Mouse (Mus musculus) limb, embryonic 11.5 days (tissue): Measurements from ENCODE around the gene Ltf. TPM values are rescaled to one million over a fixed set of nuclear protein-coding genes. Genes with fewer than 3 reads are reported as not detected.

Experiments used
- ATAC-seq: fragments of 200-750 bp; cut with Nextera tagmentation; 2 replicates; pipeline ENCODE4 v1.8.0; 2017; ENCODE audit warnings: low read depth; ENCODE audit not compliant: insufficient number of reproducible peaks, low FRiP score, low TSS enrichment
- DNase-seq: peaks from one replicate; pipeline ENCODE4 v3.0.0-alpha.2; 2015; ENCODE audit warnings: low spot score
- H3K27ac ChIP-seq: fragments of 300-500 bp; sonication (generic); replicated peaks from 2 replicates; pipeline ENCODE4 v1.5.1; 2014; ENCODE audit warnings: low read depth, mild to moderate bottlenecking, low read length
- H3K27me3 ChIP-seq: fragments of 300-500 bp; sonication (generic); 2 replicates; pipeline ENCODE4 v1.6.1; 2014; ENCODE audit warnings: mild to moderate bottlenecking, low read length, mixed read lengths; ENCODE audit not compliant: control insufficient read depth, insufficient read depth
- H3K36me3 ChIP-seq: fragments of 300-500 bp; sonication (generic); 2 replicates; pipeline ENCODE4 v1.6.1; 2014; ENCODE audit warnings: mild to moderate bottlenecking, low read length, moderate library complexity, mixed read lengths; ENCODE audit not compliant: control insufficient read depth, insufficient read depth
- H3K4me1 ChIP-seq: fragments of 300-500 bp; sonication (generic); 2 replicates; pipeline ENCODE4 v1.6.1; 2014; ENCODE audit warnings: low read length, mixed read lengths; ENCODE audit not compliant: control insufficient read depth, insufficient read depth
- H3K4me2 ChIP-seq: fragments of 300-500 bp; sonication (generic); 2 replicates; pipeline ENCODE4 v1.6.1; 2014; ENCODE audit warnings: low read depth, mild to moderate bottlenecking, moderate library complexity; ENCODE audit not compliant: severe bottlenecking
- H3K4me3 ChIP-seq: fragments of 300-500 bp; sonication (generic); 2 replicates; pipeline ENCODE4 v1.5.1; 2014; ENCODE audit warnings: low read depth, low read length
- H3K9ac ChIP-seq: fragments of 300-500 bp; sonication (generic); 2 replicates; pipeline ENCODE4 v1.6.1; 2014; ENCODE audit warnings: mild to moderate bottlenecking, low read length
- H3K9me3 ChIP-seq: fragments of 300-500 bp; sonication (generic); 2 replicates; pipeline ENCODE4 v1.6.1; 2016; ENCODE audit warnings: low read length; ENCODE audit not compliant: control insufficient read depth
- WGBS: fragments of 180-500 bp; shearing (Covaris S2); extraction: QIAGEN DNeasy Blood & Tissue Kit; methylation state at CpG from one replicate; pipeline ENCODE4 v1.1.7; 2014; 5-methylcytosine and 5-hydroxymethylcytosine counted together
- polyA plus RNA-seq: library from polyadenylated mRNA; unstranded; fragments of >200 nt; fragmentation: Nextera tagmentation; extraction: Ambion mirVana; gene quantifications from 2 replicates; pipeline ENCODE4 v1.2.1, GENCODE M21; 2014

The Ltf gene
- polyA plus RNA-seq, 1 experiment from 2014 or later: 0.16 TPM

DNA sequence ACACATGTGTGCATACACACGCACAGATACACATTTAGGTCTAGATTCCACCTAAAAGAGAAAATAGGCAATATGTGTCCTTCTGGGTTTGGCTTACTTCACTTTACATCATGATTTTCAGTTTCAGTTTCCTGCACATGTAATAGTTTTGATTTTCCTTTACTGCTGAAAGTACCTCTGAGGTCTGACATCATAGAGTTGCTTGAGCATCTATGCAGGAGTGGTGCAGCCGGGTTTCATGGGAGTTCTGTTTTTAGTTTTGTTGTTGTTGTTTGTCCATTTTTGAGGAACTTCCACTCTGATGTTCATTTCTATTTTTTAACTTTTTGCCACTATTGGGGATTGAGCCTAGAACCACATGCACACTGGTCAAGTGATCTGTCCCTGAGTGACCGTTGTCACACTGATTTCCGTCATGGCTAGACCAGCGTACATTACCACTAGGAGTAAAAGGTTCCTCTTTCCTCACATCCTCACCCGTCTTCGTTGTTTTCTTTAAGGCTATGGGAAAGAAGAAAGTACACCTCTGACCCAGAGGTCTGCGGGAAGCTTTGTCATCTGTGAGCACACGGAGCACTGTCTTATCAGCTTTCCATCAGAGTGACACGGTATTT is 40.0 kb downstream of the Ltf start:
- ATAC-seq (no peak), DNase-seq (no peak)
- no peak overlapping the region for H3K27ac ChIP-seq
- no peak overlapping the region for H3K4me2 ChIP-seq
- H3K4me1 ChIP-seq: peaks cover 7% of the 10 kb centered on the region; the same call in 1 of the 2 replicates
- H3K36me3 ChIP-seq: no peaks in the 10 kb centered on the region
- no peak overlapping the region for H3K4me3 ChIP-seq
- 68% methylated on average over 10 of the region's 10 CpGs for WGBS
- H3K9me3 ChIP-seq: no peaks in the 10 kb centered on the region
- no peaks in the 10 kb centered on the region for H3K27me3 ChIP-seq
- H3K9ac ChIP-seq: no peak overlapping the region

GRCm38 (mm10) chr9:111062840-111063239 is 43.8 kb downstream of the Ltf start:
- Histone ChIP-seq H3K4me3 (no peak overlapping the region), H3K4me2 (no peak overlapping the region), H3K27me3 (no peaks in the 10 kb centered on the region), H3K4me1 (no peaks in the 10 kb centered on the region), H3K27ac (no peak overlapping the region), H3K9ac (no peak overlapping the region), H3K9me3 (no peaks in the 10 kb centered on the region), H3K36me3 (no peaks in the 10 kb centered on the region)
- DNase-seq: no peak
- 85% methylated on average over 5 of the region's 5 CpGs for whole genome bisulfite sequencing
- no peak for ATAC-seq

DNA sequence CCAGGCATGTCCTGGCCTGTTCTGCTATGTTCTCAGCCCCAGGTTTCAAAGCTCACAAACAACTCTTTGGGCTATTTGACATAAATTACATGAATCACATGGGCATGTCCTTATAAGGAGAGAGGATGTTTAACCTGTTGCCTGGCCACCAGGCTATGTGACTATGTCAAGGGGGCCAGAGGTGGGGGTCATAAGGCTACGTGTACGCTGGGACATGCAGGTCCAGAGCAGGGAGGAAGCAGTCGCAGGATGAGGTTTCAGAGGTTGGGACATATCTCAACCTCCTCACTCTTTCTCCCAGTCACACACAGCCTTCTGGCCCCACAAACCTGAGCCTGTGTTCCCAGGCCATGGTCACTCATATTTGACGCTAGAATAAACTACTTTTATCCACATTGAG is 48.0 kb downstream of the Ltf start:
- H3K36me3 ChIP-seq: no peaks in the 10 kb centered on the region
- no peak overlapping the region for H3K9ac ChIP-seq
- 86% methylated on average over 4 of the region's 4 CpGs for WGBS
- H3K4me2 ChIP-seq: no peak overlapping the region
- no peaks in the 10 kb centered on the region for H3K4me1 ChIP-seq
- no peak overlapping the region for H3K4me3 ChIP-seq
- DNase-seq (no peak), ATAC-seq (no peak)
- H3K9me3 ChIP-seq: no peaks in the 10 kb centered on the region
- H3K27ac ChIP-seq: no peak overlapping the region
- no peaks in the 10 kb centered on the region for H3K27me3 ChIP-seq

GRCm38 (mm10) chr9:111070546-111070961 is 51.5 kb downstream of the Ltf start:
- Histone ChIP-seq H3K27ac (no peak overlapping the region), H3K36me3 (no peaks in the 10 kb centered on the region), H3K4me1 (no peaks in the 10 kb centered on the region), H3K9ac (no peak overlapping the region), H3K4me2 (no peak overlapping the region), H3K27me3 (no peaks in the 10 kb centered on the region), H3K4me3 (no peak overlapping the region), H3K9me3 (no peaks in the 10 kb centered on the region)
- DNase-seq (peak; percentile 85), ATAC-seq (peak; percentile 71)
- 23% methylated on average over 4 of the region's 4 CpGs for WGBS

DNA sequence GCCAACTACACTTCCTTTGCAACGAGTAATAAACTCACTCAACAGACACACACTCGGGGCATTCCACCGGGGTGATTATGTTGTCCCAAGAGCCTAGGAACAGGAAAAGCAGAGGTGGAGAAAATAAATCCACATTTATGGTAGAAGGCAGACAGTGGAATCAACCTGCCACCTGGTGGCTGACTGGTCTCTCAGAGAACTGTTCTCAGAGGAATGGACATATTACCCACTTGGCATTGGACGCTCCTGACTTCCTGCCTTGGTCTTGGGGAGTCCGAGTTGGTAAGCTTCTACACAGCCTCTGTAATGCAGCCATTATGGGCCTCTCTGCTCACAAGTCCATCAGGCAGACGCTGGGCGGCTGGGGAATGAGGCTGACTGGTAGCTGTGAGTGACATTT is 53.1 kb downstream of the Ltf start:
- Histone ChIP-seq H3K4me1 (no peaks in the 10 kb centered on the region), H3K36me3 (no peaks in the 10 kb centered on the region), H3K4me3 (no peak overlapping the region), H3K9me3 (no peaks in the 10 kb centered on the region), H3K27ac (no peak overlapping the region), H3K9ac (no peak overlapping the region), H3K4me2 (no peak overlapping the region), H3K27me3 (no peaks in the 10 kb centered on the region)
- no peak for ATAC-seq
- peak; percentile 53 for DNase-seq
- WGBS: 44% methylated on average over 7 of the region's 7 CpGs

GRCm38 (mm10) chr9:111072971-111073370 is 53.9 kb downstream of the Ltf start:
- DNase-seq (no peak), ATAC-seq (no peak)
- Histone ChIP-seq H3K9ac (no peak overlapping the region), H3K27me3 (no peaks in the 10 kb centered on the region), H3K4me1 (no peaks in the 10 kb centered on the region), H3K4me3 (no peak overlapping the region), H3K36me3 (no peaks in the 10 kb centered on the region), H3K27ac (no peak overlapping the region), H3K9me3 (no peaks in the 10 kb centered on the region), H3K4me2 (no peak overlapping the region)
- WGBS: 80% methylated on average over 4 of the region's 4 CpGs

DNA sequence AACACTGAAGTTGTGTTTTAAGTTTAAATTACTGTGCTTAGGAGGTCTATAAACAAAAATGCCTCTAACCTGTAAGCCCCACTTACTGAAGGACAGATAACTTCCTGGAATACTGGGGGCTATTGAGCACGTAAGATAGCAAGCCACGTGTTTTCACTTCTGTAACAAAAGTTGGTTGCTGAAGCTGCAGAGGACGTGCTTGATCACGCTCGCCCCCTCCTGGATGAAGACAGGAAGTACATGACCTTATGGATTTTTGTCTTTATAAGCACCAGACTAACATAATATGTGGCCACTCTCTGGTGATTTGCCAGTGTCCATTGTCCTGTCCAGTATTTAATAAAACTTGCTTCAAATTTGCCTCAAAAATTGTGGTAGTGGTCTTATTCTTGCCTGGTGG is 58.7 kb downstream of the Ltf start:
- Histone ChIP-seq H3K4me1 (no peaks in the 10 kb centered on the region), H3K27ac (no peak overlapping the region), H3K9ac (no peak overlapping the region), H3K36me3 (no peaks in the 10 kb centered on the region), H3K9me3 (no peaks in the 10 kb centered on the region), H3K4me3 (no peak overlapping the region), H3K27me3 (no peaks in the 10 kb centered on the region), H3K4me2 (no peak overlapping the region)
- ATAC-seq (no peak), DNase-seq (peak; percentile 42)
- WGBS: 67% methylated on average over 5 of the region's 5 CpGs

DNA sequence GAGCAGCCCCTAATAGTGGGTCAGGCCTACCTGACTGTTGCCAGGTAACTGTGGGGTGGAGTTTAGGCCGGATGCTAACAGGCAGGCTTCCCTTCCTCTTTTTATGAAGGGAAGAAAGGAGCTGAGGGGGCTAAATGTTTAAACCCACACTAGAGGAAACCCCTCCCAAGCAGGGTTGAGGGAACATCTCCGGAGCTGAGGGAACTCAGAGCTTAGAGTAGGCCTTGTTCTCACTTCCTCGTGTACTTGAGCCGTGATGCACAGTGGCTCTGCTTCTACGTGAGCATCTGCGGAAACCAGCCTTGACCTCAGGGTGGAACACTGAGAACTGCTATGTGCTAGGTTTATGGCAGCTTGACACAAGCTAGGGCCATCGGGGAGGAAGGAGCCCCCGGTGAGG is 61.7 kb downstream of the Ltf start:
- H3K4me3 ChIP-seq: no peak overlapping the region
- 88% methylated on average over 8 of the region's 8 CpGs for WGBS
- H3K27me3 ChIP-seq: no peaks in the 10 kb centered on the region

GRCm38 (mm10) chr9:111081765-111082164 is 62.7 kb downstream of the Ltf start:
- H3K27me3 ChIP-seq: no peaks in the 10 kb centered on the region
- H3K36me3 ChIP-seq: no peaks in the 10 kb centered on the region
- H3K4me2 ChIP-seq: no peak overlapping the region
- H3K27ac ChIP-seq: no peak overlapping the region
- no peaks in the 10 kb centered on the region for H3K4me1 ChIP-seq
- ATAC-seq: no peak
- WGBS: 82% methylated on average over 5 of the region's 5 CpGs
- no peak overlapping the region for H3K9ac ChIP-seq
- no peak overlapping the region for H3K4me3 ChIP-seq
- no peak for DNase-seq
- no peaks in the 10 kb centered on the region for H3K9me3 ChIP-seq

More for the DNA sequence above, 61.7 kb downstream of the Ltf start:
- no peaks in the 10 kb centered on the region for H3K4me1 ChIP-seq
- H3K36me3 ChIP-seq: no peaks in the 10 kb centered on the region
- no peak overlapping the region for H3K27ac ChIP-seq
- no peak for DNase-seq
- no peaks in the 10 kb centered on the region for H3K9me3 ChIP-seq
- H3K9ac ChIP-seq: no peak overlapping the region
- H3K4me2 ChIP-seq: no peak overlapping the region
- ATAC-seq: no peak
